Mouse (Mus musculus) left cerebral cortex, postnatal 36 days (tissue): ENCODE data around the gene Fbxo3. TPM values are rescaled to one million over a fixed set of nuclear protein-coding genes. Genes with fewer than 3 reads are reported as not detected.
"Not testable (repeated sequence)": the region's sequence is repeated elsewhere in the genome, so short reads cannot be mapped to it uniquely, and the experiment has no call there.

Experiments
- DNase-seq, 2 experiments: peaks; one replicate each; pipeline ENCODE4 v3.0.0; 2021 to 2022; ENCODE audit warnings: low spot score in 2 of 2, mixed read lengths in 1 of 2
- intact Hi-C: fragments of 180-260 bp; cut with DNase I; formaldehyde crosslinking; loops from one replicate; pipeline ENCODE4 v1.15.1; 2025
- total RNA-seq, 2 experiments: library from RNA; stranded (reverse); gene quantifications; 2 replicates each; pipeline ENCODE4 v1.2.3; 2021

Fbxo3 gene
- total RNA-seq, 2 experiments from 2014 or later, result 54.5 to 57.6 TPM

- intact Hi-C loops, result loop anchor here (10.0 kb wide), 2 partner anchors 390 to 550 kb away; no protein-coding TSS in a partner anchor
- DNase-seq, result peak; percentile 41 to 68
Observed at GRCm38 (mm10) chr2:104034832-104035472, 7.4 kb downstream of the Fbxo3 start.

- intact Hi-C loops, result loop anchor here (10.0 kb wide), 2 partner anchors 389 to 549 kb away; no protein-coding TSS in a partner anchor
- no peak for DNase-seq
Observed at GRCm38 (mm10) chr2:104035595-104035994, 8.1 kb downstream of the Fbxo3 start.

- intact Hi-C loops, result loop anchor here (10.0 kb wide), 2 partner anchors 388 to 548 kb away; no protein-coding TSS in a partner anchor
Observed at GRCm38 (mm10) chr2:104036316-104036715, 8.8 kb downstream of the Fbxo3 start.

GRCm38 (mm10) chr2:104038236-104038635 lies 10.7 kb downstream of the Fbxo3 start:
- intact Hi-C loops, result loop anchor here (10.0 kb wide), 2 partner anchors 387 to 547 kb away; no protein-coding TSS in a partner anchor
- DNase-seq, result no peak

More at GRCm38 (mm10) chr2:104036316-104036715, 8.8 kb downstream of the Fbxo3 start:
- DNase-seq, result no peak

GRCm38 (mm10) chr2:104041632-104042031 lies 14.1 kb downstream of the Fbxo3 start:
- no peak for DNase-seq
- intact Hi-C loops, result no loop called here

- DNase-seq, result no peak
- intact Hi-C loops, result no loop called here
Observed at GRCm38 (mm10) chr2:104042766-104043165, 15.2 kb downstream of the Fbxo3 start.

GRCm38 (mm10) chr2:104043624-104044478 lies 16.3 kb downstream of the Fbxo3 start:
- intact Hi-C loops, result no loop called here

GRCm38 (mm10) chr2:104044479-104045080 lies 17.1 kb downstream of the Fbxo3 start:
- intact Hi-C loops, result no loop called here

More at GRCm38 (mm10) chr2:104043624-104044478, 16.3 kb downstream of the Fbxo3 start:
- no peak for DNase-seq

GRCm38 (mm10) chr2:104058381-104058780 lies 30.9 kb downstream of the Fbxo3 start:
- DNase-seq, result no peak
- intact Hi-C loops, result no loop called here

More at GRCm38 (mm10) chr2:104044479-104045080, 17.1 kb downstream of the Fbxo3 start:
- DNase-seq, result no peak

GRCm38 (mm10) chr2:104058954-104059353 lies 31.4 kb downstream of the Fbxo3 start:
- no peak for DNase-seq
- intact Hi-C loops, result no loop called here

- intact Hi-C loops, result no loop called here
Observed at GRCm38 (mm10) chr2:104059786-104060185, 32.3 kb downstream of the Fbxo3 start.

GRCm38 (mm10) chr2:104060996-104061395 lies 33.5 kb downstream of the Fbxo3 start:
- intact Hi-C loops, result no loop called here
- no peak for DNase-seq

More at GRCm38 (mm10) chr2:104059786-104060185, 32.3 kb downstream of the Fbxo3 start:
- no peak for DNase-seq

- DNase-seq, result no peak
- intact Hi-C loops, result no loop called here
Observed at GRCm38 (mm10) chr2:104062665-104063064, 35.1 kb downstream of the Fbxo3 start.

- intact Hi-C loops, result no loop called here
- DNase-seq, result no peak
Observed at GRCm38 (mm10) chr2:104064152-104064551, 36.6 kb downstream of the Fbxo3 start.

GRCm38 (mm10) chr2:104065526-104065925 lies 38.0 kb downstream of the Fbxo3 start, which contains the start of gene Gm10912:
Gene Gm10912 (plus strand): TSS chr2:104065826.
- intact Hi-C loops, DNase-seq: not testable (repeated sequence)

GRCm38 (mm10) chr2:104068450-104068849 lies 40.9 kb downstream of the Fbxo3 start, which contains the start of gene Gm10799:
Gene Gm10799 (minus strand): TSS chr2:104068550.
- not testable (repeated sequence) for DNase-seq
- intact Hi-C loops, result loop anchor here (2.0 kb wide), 1 partner anchor 26 kb away; the partner anchor contains the start of gene Cd59a

GRCm38 (mm10) chr2:104069704-104070185 lies 42.2 kb downstream of the Fbxo3 start, which contains the start of gene Cd59b:
Gene Cd59b (plus strand): TSS chr2:104069849.
- no peak for DNase-seq
- intact Hi-C loops, result loop anchor here (2.0 kb wide), 1 partner anchor 25 kb away; the partner anchor contains the start of gene Cd59a

- DNase-seq, intact Hi-C loops: not testable (repeated sequence)
Observed at GRCm38 (mm10) chr2:104078285-104078684, 50.8 kb downstream of the Fbxo3 start.

GRCm38 (mm10) chr2:104081436-104082050 lies 54.0 kb downstream of the Fbxo3 start:
- DNase-seq, intact Hi-C loops: not testable (repeated sequence)
